Mouse (Mus musculus) stomach, postnatal 0 days (tissue): ENCODE data around the gene Slc30a4. TPM values are rescaled to one million over a fixed set of nuclear protein-coding genes. Genes with fewer than 3 reads are reported as not detected.

Source experiments
- ATAC-seq: fragments of 200-750 bp; cut with Nextera tagmentation; 2 replicates; pipeline ENCODE4 v1.8.0; 2017; ENCODE audit not compliant: low FRiP score, low TSS enrichment
- DNase-seq: peaks from one replicate; pipeline ENCODE4 v3.0.0-alpha.2; 2016; ENCODE audit warnings: low spot score
- H3K27ac ChIP-seq: fragments of 300-500 bp; sonication (generic); replicated peaks from 2 replicates; pipeline ENCODE4 v1.5.1; 2014; ENCODE audit warnings: mild to moderate bottlenecking, control low read depth
- H3K27me3 ChIP-seq: fragments of 300-500 bp; sonication (generic); 2 replicates; pipeline ENCODE4 v1.6.1; 2014; ENCODE audit warnings: low read length; ENCODE audit not compliant: control insufficient read depth, insufficient read depth
- H3K36me3 ChIP-seq: fragments of 300-500 bp; sonication (generic); 2 replicates; pipeline ENCODE4 v1.6.1; 2014; ENCODE audit warnings: low read length, mixed read lengths; ENCODE audit not compliant: control insufficient read depth, insufficient read depth
- H3K4me1 ChIP-seq: fragments of 300-500 bp; sonication (generic); replicated peaks from 2 replicates; pipeline ENCODE4 v1.6.1; 2014; ENCODE audit warnings: antibody characterized with exemption; ENCODE audit not compliant: control insufficient read depth, insufficient read depth
- H3K4me2 ChIP-seq: fragments of 300-500 bp; sonication (generic); replicated peaks from 2 replicates; pipeline ENCODE4 v1.6.1; 2014; ENCODE audit warnings: low read depth, mild to moderate bottlenecking, control low read depth, moderate library complexity
- H3K4me3 ChIP-seq: fragments of 300-500 bp; sonication (generic); 2 replicates; pipeline ENCODE4 v1.5.1; 2014; ENCODE audit warnings: low read depth, low read length, control low read depth
- H3K9ac ChIP-seq: fragments of 300-500 bp; sonication (generic); 2 replicates; pipeline ENCODE4 v1.6.1; 2014; ENCODE audit warnings: mild to moderate bottlenecking, low read length, control low read depth, mixed read lengths
- H3K9me3 ChIP-seq: fragments of 300-500 bp; sonication (generic); 2 replicates; pipeline ENCODE4 v1.6.1; 2016; ENCODE audit warnings: low read length; ENCODE audit not compliant: control insufficient read depth
- CTCF ChIP-seq: IDR thresholded peaks from 2 replicates; pipeline ENCODE4 v1.5.1; 2016; ENCODE audit warnings: antibody characterized with exemption, low read depth, mild to moderate bottlenecking, moderate library complexity
- EP300 ChIP-seq: optimal IDR thresholded peaks from 2 replicates; pipeline ENCODE3; 2016; ENCODE audit warnings: antibody characterized with exemption
- WGBS: fragments of 180-500 bp; shearing (Covaris S2); extraction: QIAGEN DNeasy Blood & Tissue Kit; methylation state at CpG from one replicate; pipeline ENCODE4 v1.1.7; 2014; 5-methylcytosine and 5-hydroxymethylcytosine counted together
- polyA plus RNA-seq: library from polyadenylated mRNA; unstranded; fragments of >200 nt; fragmentation: Nextera tagmentation; extraction: Ambion mirVana; gene quantifications from 2 replicates; pipeline ENCODE4 v1.2.1, GENCODE M21; 2015

Gene Slc30a4
- polyA plus RNA-seq, 1 experiment from 2014 or later = 9.5 TPM

DNA sequence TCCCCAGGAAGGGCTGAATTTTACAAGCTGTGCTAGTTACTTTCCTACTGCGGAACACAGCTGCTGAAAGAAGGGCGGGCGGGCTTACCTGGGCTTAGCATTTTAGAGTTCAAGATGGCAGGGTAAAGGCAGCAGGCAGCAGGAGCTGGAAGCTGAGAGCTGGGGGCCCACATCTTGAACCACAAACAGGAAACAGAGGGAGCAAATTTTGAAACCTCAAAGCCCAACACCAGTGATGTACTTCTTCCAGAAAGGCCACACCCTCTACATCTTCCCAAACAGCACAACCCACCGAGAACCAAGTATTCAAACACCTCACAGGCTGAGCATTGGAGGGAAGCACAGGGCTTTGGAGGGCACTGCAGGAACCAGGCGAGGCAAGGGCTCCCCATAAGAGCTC lies 29.6 kb downstream of the Slc30a4 start:
- WGBS = 57% methylated on average over 5 of the region's 5 CpGs
- Histone ChIP-seq H3K4me2 (no peak overlapping the region), H3K27me3 (no peaks in the 10 kb centered on the region), H3K9me3 (no peaks in the 10 kb centered on the region), H3K9ac (no peak overlapping the region), H3K4me1 (no peaks in the 10 kb centered on the region), H3K36me3 (no peaks in the 10 kb centered on the region), H3K4me3 (no peak overlapping the region), H3K27ac (no peak overlapping the region)
- no peak for ATAC-seq
- TF ChIP-seq CTCF (no peak), EP300 (no peak)
- no peak for DNase-seq

- H3K27me3 ChIP-seq = no peaks in the 10 kb centered on the region
- TF ChIP-seq CTCF (no peak), EP300 (no peak)
- ATAC-seq = no peak
- DNase-seq = no peak
- no peaks in the 10 kb centered on the region for H3K4me1 ChIP-seq
- H3K9ac ChIP-seq = no peak overlapping the region
- H3K4me3 ChIP-seq = no peak overlapping the region
- no peaks in the 10 kb centered on the region for H3K36me3 ChIP-seq
- no peak overlapping the region for H3K4me2 ChIP-seq
- H3K9me3 ChIP-seq = no peaks in the 10 kb centered on the region
- no peak overlapping the region for H3K27ac ChIP-seq
- 64% methylated on average over 5 of the region's 5 CpGs for WGBS
These were observed 30.7 kb downstream of the Slc30a4 start for GRCm38 (mm10) chr2:122671714-122672113.

DNA sequence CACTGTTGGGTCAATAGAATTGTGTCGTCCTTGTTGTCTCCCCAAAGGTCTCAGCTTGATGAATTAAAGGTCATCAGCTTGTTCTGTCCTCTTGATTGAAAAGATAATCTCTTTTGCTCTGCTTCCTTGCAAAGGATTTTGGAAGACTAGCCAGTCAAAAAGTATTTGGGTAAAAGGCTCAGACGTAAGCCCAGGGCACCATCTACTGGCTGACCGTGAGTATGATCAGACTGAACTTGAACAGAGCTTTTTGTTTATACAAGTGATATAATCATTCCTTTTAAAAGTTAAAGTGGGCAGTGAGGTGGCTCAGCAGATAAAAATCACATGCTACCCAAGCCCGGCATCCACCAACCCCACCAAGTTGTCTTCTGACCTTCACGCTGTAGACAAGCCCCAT lies 34.6 kb downstream of the Slc30a4 start:
- H3K27ac ChIP-seq = no peak overlapping the region
- TF ChIP-seq EP300 (no peak), CTCF (peak; percentile 84)
- 20% methylated on average over 5 of the region's 5 CpGs for WGBS
- DNase-seq = peak; percentile 54
- no peaks in the 10 kb centered on the region for H3K27me3 ChIP-seq
- H3K36me3 ChIP-seq = no peaks in the 10 kb centered on the region
- H3K9ac ChIP-seq = no peak overlapping the region
- H3K4me2 ChIP-seq = no peak overlapping the region
- no peaks in the 10 kb centered on the region for H3K9me3 ChIP-seq
- no peak overlapping the region for H3K4me3 ChIP-seq
- no peak for ATAC-seq
- H3K4me1 ChIP-seq = no peaks in the 10 kb centered on the region

GRCm38 (mm10) chr2:122665973-122666875 lies 36.2 kb downstream of the Slc30a4 start:
- Histone ChIP-seq H3K9me3 (no peaks in the 10 kb centered on the region), H3K27me3 (no peaks in the 10 kb centered on the region), H3K4me2 (no peak overlapping the region), H3K4me1 (no peaks in the 10 kb centered on the region), H3K9ac (no peak overlapping the region), H3K36me3 (no peaks in the 10 kb centered on the region), H3K27ac (no peak overlapping the region), H3K4me3 (no peak overlapping the region)
- DNase-seq (peak; percentile 80), ATAC-seq (peak; percentile 83)
- 32% methylated on average over 12 of the region's 12 CpGs for WGBS
- TF ChIP-seq CTCF (peak; percentile 78), EP300 (no peak)

DNA sequence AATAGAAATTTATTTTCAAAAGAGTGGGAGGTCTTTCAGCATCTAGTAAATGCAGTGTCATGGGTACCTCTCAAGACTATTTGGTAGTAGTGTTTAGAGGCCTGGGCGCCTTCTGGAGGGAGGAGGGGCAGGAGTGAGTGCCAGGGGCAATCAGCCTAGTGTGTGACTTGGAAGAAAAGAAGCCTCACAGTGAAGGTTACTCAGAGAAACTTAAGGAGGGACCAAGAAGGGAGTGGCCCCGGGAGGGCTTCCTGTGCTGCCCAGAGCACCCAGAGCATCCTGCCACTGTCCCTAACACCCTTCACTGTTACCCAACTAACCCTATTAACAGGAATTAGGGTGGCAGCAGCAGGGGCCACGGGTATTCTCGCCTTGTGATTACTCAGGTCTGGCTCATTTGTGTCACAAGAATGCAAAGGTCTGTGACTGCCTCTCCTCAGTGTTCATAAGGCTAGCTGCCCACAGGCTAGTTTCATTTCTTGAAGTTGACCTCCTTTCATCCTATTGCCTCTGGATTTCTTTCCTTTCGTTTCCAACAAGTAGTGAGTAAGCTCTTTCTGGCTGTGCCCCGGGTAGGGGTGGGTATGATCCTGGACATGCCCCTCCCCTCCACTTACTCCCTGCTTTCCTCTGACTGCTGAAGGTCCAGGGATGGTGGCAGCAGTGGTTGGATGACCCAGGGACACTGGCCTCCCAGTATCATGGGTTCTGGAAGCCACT lies 37.0 kb downstream of the Slc30a4 start:
- Histone ChIP-seq H3K27ac (peak overlapping the region; percentile 18; the same call in 1 of the 2 replicates), H3K4me2 (no peak overlapping the region), H3K36me3 (no peaks in the 10 kb centered on the region), H3K27me3 (no peaks in the 10 kb centered on the region), H3K4me1 (no peaks in the 10 kb centered on the region), H3K9me3 (no peaks in the 10 kb centered on the region), H3K4me3 (no peak overlapping the region), H3K9ac (no peak overlapping the region)
- 45% methylated on average over 6 of the region's 6 CpGs for WGBS
- TF ChIP-seq CTCF (no peak), EP300 (no peak)
- no peak for DNase-seq
- ATAC-seq = peak; percentile 36

GRCm38 (mm10) chr2:122659825-122660224 lies 42.6 kb downstream of the Slc30a4 start:
- no peak overlapping the region for H3K4me3 ChIP-seq
- TF ChIP-seq CTCF = no peak
- TF ChIP-seq EP300 = no peak
- no peak for DNase-seq
- H3K27me3 ChIP-seq = no peaks in the 10 kb centered on the region
- WGBS = 79% methylated on average over 7 of the region's 7 CpGs
- no peak overlapping the region for H3K27ac ChIP-seq
- H3K9me3 ChIP-seq = no peaks in the 10 kb centered on the region
- H3K4me1 ChIP-seq = no peaks in the 10 kb centered on the region
- no peak for ATAC-seq
- H3K36me3 ChIP-seq = no peaks in the 10 kb centered on the region
- no peak overlapping the region for H3K9ac ChIP-seq
- H3K4me2 ChIP-seq = no peak overlapping the region
